Mouse (Mus musculus): ENCODE data around the gene Nrde2.

- TF ChIP-seq POLR2A (IDR thresholded peaks at IDR 0.05; ENCODE audit: low read depth, low read length) (no peak), CTCF (conservative IDR thresholded peaks at IDR 0.05; ENCODE audit: insufficient read depth, insufficient read length, low read depth, low read length) (no peak)
Measured at GRCm38 (mm10) chr12:100115982-100116381, 43.5 kb downstream of the Nrde2 start.

Measured in kidney, adult 2 months (tissue).